Mouse (Mus musculus): Measurements from ENCODE around the gene Inhbb.

DNA sequence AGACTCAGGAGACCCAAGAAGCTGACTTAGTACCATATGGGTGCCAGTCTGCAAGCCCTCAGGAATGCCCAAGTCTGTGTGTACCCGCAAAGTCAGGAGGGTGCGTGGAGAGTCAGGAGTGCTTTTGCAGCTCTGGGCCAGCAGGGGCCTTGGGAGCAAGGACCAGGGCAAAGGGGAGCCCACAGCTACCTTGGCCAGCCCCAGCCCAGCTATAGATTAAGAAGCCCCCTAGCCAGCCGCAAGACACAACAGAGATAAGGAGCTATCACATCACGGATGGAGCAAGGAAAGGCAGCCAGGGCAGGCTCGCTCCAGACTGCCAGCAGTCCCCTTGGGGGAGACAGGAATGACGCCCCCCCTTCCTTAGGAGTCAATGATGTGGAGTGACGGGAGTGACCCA lies 24.2 kb downstream of the Inhbb start:
- TF ChIP-seq EP300 (IDR thresholded peaks at IDR 0.05; ENCODE audit: low read depth) (no peak), CTCF (IDR thresholded peaks at IDR 0.05; ENCODE audit: low read depth) (no peak)

Measured in heart, postnatal 0 days (tissue).